Mouse (Mus musculus): ENCODE measurements at regions not wholly inside any gene's neighbourhood (a gene's known extent, or its start where the extent isn't known, plus 50 kb on each side); places are given as distances from the start of the nearest gene placed in this dataset.

- Histone ChIP-seq H3K36me3 (ENCODE audit: control insufficient read depth, insufficient read depth, low read length) (no peaks in the 10 kb centered on the region), H3K27me3 (replicated peaks; ENCODE audit: control insufficient read depth, insufficient read depth, low read length) (no peaks in the 10 kb centered on the region), H3K27ac (ENCODE audit: insufficient read depth, low read depth, low read length) (no peak overlapping the region), H3K4me3 (ENCODE audit: insufficient read depth, low read depth, low read length) (no peak overlapping the region), H3K4me1 (ENCODE audit: control insufficient read depth, insufficient read depth, low read length) (no peaks in the 10 kb centered on the region)
- TF ChIP-seq CTCF (conservative IDR thresholded peaks at IDR 0.05; ENCODE audit: insufficient read depth, insufficient read length, low read depth, low read length) (no peak), POLR2A (IDR thresholded peaks at IDR 0.05; ENCODE audit: low read depth, low read length) (no peak)
- 88% methylated on average over 7 of the region's 7 CpGs for WGBS
- DNase-seq, result no peak
Observed at GRCm38 (mm10) chr4:105632581-105633358, 156.9 kb upstream of the Gm12728 start.

GRCm38 (mm10) chr4:105633789-105634188, 155.9 kb upstream of the Gm12728 start:
- H3K27me3 ChIP-seq (replicated peaks; ENCODE audit: control insufficient read depth, insufficient read depth, low read length), result no peaks in the 10 kb centered on the region
- no peaks in the 10 kb centered on the region for H3K4me1 ChIP-seq (ENCODE audit: control insufficient read depth, insufficient read depth, low read length)
- DNase-seq, result no peak
- no peak; the same call in 1 of the 2 replicates for TF ChIP-seq CTCF (conservative IDR thresholded peaks at IDR 0.05; ENCODE audit: insufficient read depth, insufficient read length, low read depth, low read length)
- no peaks in the 10 kb centered on the region for H3K36me3 ChIP-seq (ENCODE audit: control insufficient read depth, insufficient read depth, low read length)
- no peak overlapping the region for H3K4me3 ChIP-seq (ENCODE audit: insufficient read depth, low read depth, low read length)
- WGBS, result 96% methylated on average over 3 of the region's 3 CpGs
- no peak overlapping the region for H3K27ac ChIP-seq (ENCODE audit: insufficient read depth, low read depth, low read length)

- Histone ChIP-seq H3K27ac (ENCODE audit: insufficient read depth, low read depth, low read length) (no peak overlapping the region), H3K4me3 (ENCODE audit: insufficient read depth, low read depth, low read length) (no peak overlapping the region), H3K27me3 (replicated peaks; ENCODE audit: control insufficient read depth, insufficient read depth, low read length) (no peaks in the 10 kb centered on the region), H3K36me3 (ENCODE audit: control insufficient read depth, insufficient read depth, low read length) (no peaks in the 10 kb centered on the region), H3K4me1 (ENCODE audit: control insufficient read depth, insufficient read depth, low read length) (no peaks in the 10 kb centered on the region)
- DNase-seq, result peak; percentile 25
- WGBS, result 44% methylated on average over 4 of the region's 4 CpGs
- no peak for TF ChIP-seq POLR2A (IDR thresholded peaks at IDR 0.05; ENCODE audit: low read depth, low read length)
Observed at GRCm38 (mm10) chr4:105640793-105641192, 148.9 kb upstream of the Gm12728 start.

DNA sequence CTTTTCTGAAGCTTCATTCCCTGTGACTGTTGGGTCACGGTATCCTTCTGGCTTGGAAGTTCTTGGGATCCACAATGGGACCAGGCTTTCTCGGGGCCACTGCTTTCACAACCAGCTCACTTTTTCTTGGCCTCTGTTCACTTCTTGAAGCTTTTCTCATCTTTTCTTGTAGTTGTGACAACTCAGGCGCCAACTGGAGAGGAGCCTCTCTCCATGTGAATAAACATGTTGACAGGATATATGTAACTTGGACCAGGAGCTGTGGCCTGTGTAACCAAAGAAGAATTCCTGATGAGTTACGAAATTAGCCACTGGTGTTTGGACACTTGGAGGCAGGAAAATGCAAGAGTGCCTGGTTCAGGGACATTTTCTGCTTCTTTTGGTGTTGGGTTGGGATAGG, 148.1 kb upstream of the Gm12728 start:
- Histone ChIP-seq H3K36me3 (ENCODE audit: control insufficient read depth, insufficient read depth, low read length) (no peaks in the 10 kb centered on the region), H3K27ac (ENCODE audit: insufficient read depth, low read depth, low read length) (no peak overlapping the region), H3K4me3 (ENCODE audit: insufficient read depth, low read depth, low read length) (no peak overlapping the region), H3K27me3 (replicated peaks; ENCODE audit: control insufficient read depth, insufficient read depth, low read length) (no peaks in the 10 kb centered on the region), H3K4me1 (ENCODE audit: control insufficient read depth, insufficient read depth, low read length) (no peaks in the 10 kb centered on the region)
- 86% methylated on average over 4 of the region's 4 CpGs for WGBS
- DNase-seq, result no peak
- TF ChIP-seq CTCF (conservative IDR thresholded peaks at IDR 0.05; ENCODE audit: insufficient read depth, insufficient read length, low read depth, low read length), result no peak
- TF ChIP-seq POLR2A (IDR thresholded peaks at IDR 0.05; ENCODE audit: low read depth, low read length), result no peak

DNA sequence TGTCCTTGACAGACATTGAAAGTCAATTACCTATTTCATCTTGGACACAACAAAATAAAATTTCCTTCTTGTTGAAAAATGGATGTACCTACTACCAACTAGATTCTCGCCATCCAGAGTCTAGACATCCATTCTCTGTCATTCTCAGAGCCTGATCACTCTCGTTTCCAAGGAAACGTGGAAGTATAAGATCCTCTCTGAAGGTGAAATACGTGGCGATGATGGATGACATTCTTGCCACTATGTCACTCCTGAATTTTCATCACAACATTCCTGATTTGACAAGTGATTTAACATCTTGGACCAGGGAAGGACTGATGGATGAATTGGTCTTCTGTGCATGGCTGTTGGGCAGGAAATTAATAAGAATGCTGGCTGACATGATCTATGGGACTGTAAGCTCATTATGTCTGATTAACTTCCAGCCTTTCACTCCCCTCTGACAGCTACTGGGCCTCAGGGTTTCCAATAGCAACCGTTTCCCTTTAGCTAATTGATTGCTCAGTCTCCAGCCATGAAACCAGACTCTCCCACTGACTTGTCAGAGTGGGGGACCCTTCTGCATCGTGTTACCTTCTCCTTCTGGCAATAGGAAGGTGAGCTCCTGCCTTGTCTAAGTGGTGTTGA, 140.7 kb upstream of the Gm12728 start:
- Histone ChIP-seq H3K4me1 (ENCODE audit: control insufficient read depth, insufficient read depth, low read length) (no peaks in the 10 kb centered on the region), H3K36me3 (ENCODE audit: control insufficient read depth, insufficient read depth, low read length) (no peaks in the 10 kb centered on the region), H3K27ac (ENCODE audit: insufficient read depth, low read depth, low read length) (no peak overlapping the region), H3K4me3 (ENCODE audit: insufficient read depth, low read depth, low read length) (no peak overlapping the region), H3K27me3 (replicated peaks; ENCODE audit: control insufficient read depth, insufficient read depth, low read length) (no peaks in the 10 kb centered on the region)
- TF ChIP-seq CTCF (conservative IDR thresholded peaks at IDR 0.05; ENCODE audit: insufficient read depth, insufficient read length, low read depth, low read length) (no peak), POLR2A (IDR thresholded peaks at IDR 0.05; ENCODE audit: low read depth, low read length) (no peak)
- no peak for DNase-seq
- 65% methylated on average over 7 of the region's 7 CpGs for WGBS

- H3K27ac ChIP-seq (ENCODE audit: insufficient read depth, low read depth, low read length), result no peak overlapping the region
- WGBS, result 71% methylated on average over 2 of the region's 2 CpGs
Observed at GRCm38 (mm10) chr4:105649447-105649833, 140.2 kb upstream of the Gm12728 start.

DNA sequence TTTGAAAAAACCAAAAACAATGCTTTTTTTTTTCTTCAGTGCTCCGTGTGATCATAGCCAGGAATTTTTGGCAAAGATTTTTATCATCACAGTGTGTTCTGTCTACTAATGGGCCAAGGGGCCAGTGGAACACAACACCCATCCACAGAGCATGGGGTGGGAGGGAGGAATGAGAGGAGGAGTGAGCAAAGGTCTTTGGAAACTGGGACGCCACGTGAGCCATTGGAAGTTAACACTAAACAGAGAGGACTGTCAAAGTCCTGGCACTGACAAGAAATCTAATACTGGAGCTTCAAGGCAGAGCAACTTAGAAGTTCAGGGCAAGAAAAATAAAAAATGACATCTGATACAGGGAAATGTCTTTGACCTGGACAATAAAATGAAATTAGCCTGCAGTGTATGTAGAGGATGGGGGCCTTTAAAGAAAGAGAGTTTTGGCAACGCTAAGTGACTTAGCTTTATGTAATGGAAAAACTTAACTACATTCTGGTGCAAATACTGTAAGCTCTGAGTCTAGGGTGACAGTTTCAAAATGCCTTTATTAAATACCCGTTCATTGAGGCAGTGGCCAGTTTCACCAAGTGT, 133.5 kb upstream of the Gm12728 start:
- Histone ChIP-seq H3K27ac (ENCODE audit: insufficient read depth, low read depth, low read length) (peak overlapping the region; percentile 51; the same call in 1 of the 2 replicates), H3K27me3 (replicated peaks; ENCODE audit: control insufficient read depth, insufficient read depth, low read length) (no peaks in the 10 kb centered on the region), H3K4me1 (ENCODE audit: control insufficient read depth, insufficient read depth, low read length) (peaks cover 6% of the 10 kb centered on the region), H3K4me3 (ENCODE audit: insufficient read depth, low read depth, low read length) (no peak overlapping the region), H3K36me3 (ENCODE audit: control insufficient read depth, insufficient read depth, low read length) (no peaks in the 10 kb centered on the region)
- WGBS, result 28% methylated on average over 5 of the region's 5 CpGs
- peak; percentile 95 for DNase-seq
- TF ChIP-seq CTCF (conservative IDR thresholded peaks at IDR 0.05; ENCODE audit: insufficient read depth, insufficient read length, low read depth, low read length), result no peak
- TF ChIP-seq POLR2A (IDR thresholded peaks at IDR 0.05; ENCODE audit: low read depth, low read length), result no peak

More at GRCm38 (mm10) chr4:105649447-105649833, 140.2 kb upstream of the Gm12728 start:
- Histone ChIP-seq H3K4me1 (ENCODE audit: control insufficient read depth, insufficient read depth, low read length) (no peaks in the 10 kb centered on the region), H3K27me3 (replicated peaks; ENCODE audit: control insufficient read depth, insufficient read depth, low read length) (no peaks in the 10 kb centered on the region), H3K4me3 (ENCODE audit: insufficient read depth, low read depth, low read length) (no peak overlapping the region), H3K36me3 (ENCODE audit: control insufficient read depth, insufficient read depth, low read length) (no peaks in the 10 kb centered on the region)
- no peak for DNase-seq
- no peak for TF ChIP-seq CTCF (conservative IDR thresholded peaks at IDR 0.05; ENCODE audit: insufficient read depth, insufficient read length, low read depth, low read length)
